Mouse (Mus musculus): ENCODE measurements around the gene Magi1.

DNA sequence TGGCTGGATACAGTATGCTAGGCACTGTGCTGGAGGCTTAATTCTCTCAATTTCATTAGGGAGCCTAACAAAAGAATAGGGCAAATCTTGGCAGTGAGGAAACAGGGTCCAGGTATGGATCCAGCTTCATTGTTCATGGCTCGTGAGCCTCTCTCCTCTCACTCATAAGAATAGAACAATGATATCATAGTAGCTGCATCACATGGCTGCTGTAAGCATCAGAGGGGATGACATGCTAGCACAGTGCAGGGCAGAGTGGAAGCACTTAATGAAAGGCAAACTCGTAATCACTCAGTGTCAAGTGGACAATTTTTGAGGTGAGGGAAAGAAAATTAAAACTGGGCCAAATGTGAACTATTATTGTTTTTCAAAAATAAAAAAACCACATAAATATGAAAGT lies 337.1 kb downstream of the Magi1 start:
- TF ChIP-seq MAFK (IDR thresholded peaks at IDR 0.05; ENCODE audit: borderline replicate concordance, low read depth, low read length) = no peak
- TF ChIP-seq CTCF (IDR thresholded peaks at IDR 0.05 in 2 of 3, conservative IDR thresholded peaks at IDR 0.05 in 1 of 3; ENCODE audit: control insufficient read depth in 1 of 3, insufficient read depth in 1 of 3, low read depth in 2 of 3, low read length in 3 of 3, poor library complexity in 1 of 3, severe bottlenecking in 1 of 3) = no peak
- TF ChIP-seq SIN3A (IDR thresholded peaks at IDR 0.05; ENCODE audit: low read length) = no peak
- no peak for TF ChIP-seq POLR2A (IDR thresholded peaks at IDR 0.05; ENCODE audit: control insufficient read depth in 1 of 2, insufficient read depth in 1 of 2, low read depth in 1 of 2, low read length in 2 of 2, poor library complexity in 1 of 2)
- TF ChIP-seq BHLHE40 (IDR thresholded peaks at IDR 0.05; ENCODE audit: borderline replicate concordance, low read depth, low read length) = no peak
- TF ChIP-seq ETS1 (IDR thresholded peaks at IDR 0.05; ENCODE audit: low read depth, low read length) = no peak
- TF ChIP-seq UBTF (IDR thresholded peaks at IDR 0.05; ENCODE audit: borderline replicate concordance, insufficient read depth, low read depth, low read length) = no peak

Measured in MEL (cell line).